Mouse (Mus musculus) forebrain, embryonic 14.5 days (tissue): Measurements from ENCODE around the gene Pitpnc1. TPM values are rescaled to one million over a fixed set of nuclear protein-coding genes. Genes with fewer than 3 reads are reported as not detected.

Experiments used
- ATAC-seq: fragments of 200-750 bp; cut with Nextera tagmentation; 2 replicates; pipeline ENCODE4 v1.8.0; 2017; ENCODE audit warnings: mild to moderate bottlenecking, moderate library complexity
- DNase-seq: peaks from one replicate; pipeline ENCODE4 v3.0.0-alpha.2; 2015; ENCODE audit warnings: low spot score
- H3K27ac ChIP-seq: fragments of 300-500 bp; sonication (generic); 2 replicates; pipeline ENCODE4 v1.5.1; 2014; ENCODE audit warnings: low read depth, mild to moderate bottlenecking, control low read depth, low read length, moderate library complexity
- H3K27me3 ChIP-seq: fragments of 300-500 bp; sonication (generic); replicated peaks from 2 replicates; pipeline ENCODE4 v1.6.1; 2014; ENCODE audit warnings: low read length, control low read depth, mixed read lengths; ENCODE audit not compliant: control insufficient read depth, insufficient read depth
- H3K36me3 ChIP-seq: fragments of 300-500 bp; sonication (generic); 2 replicates; pipeline ENCODE4 v1.6.1; 2014; ENCODE audit warnings: low read length, control low read depth; ENCODE audit not compliant: control insufficient read depth, insufficient read depth
- H3K4me1 ChIP-seq: fragments of 300-500 bp; sonication (generic); 2 replicates; pipeline ENCODE4 v1.6.1; 2014; ENCODE audit warnings: antibody characterized with exemption, low read length, control low read depth; ENCODE audit not compliant: control insufficient read depth, insufficient read depth
- H3K4me2 ChIP-seq: fragments of 300-500 bp; sonication (generic); 2 replicates; pipeline ENCODE4 v1.6.1; 2014; ENCODE audit warnings: mild to moderate bottlenecking, control low read depth, low read length
- H3K4me3 ChIP-seq: fragments of 300-500 bp; sonication (generic); 2 replicates; pipeline ENCODE4 v1.5.1; 2014; ENCODE audit warnings: low read depth, low read length, control low read depth
- H3K9ac ChIP-seq: fragments of 300-500 bp; sonication (generic); 2 replicates; pipeline ENCODE4 v1.6.1; 2014; ENCODE audit warnings: mild to moderate bottlenecking, low read length, control low read depth, moderate library complexity
- H3K9me3 ChIP-seq: fragments of 300-500 bp; sonication (generic); replicated peaks from 2 replicates; pipeline ENCODE4 v1.6.1; 2016; ENCODE audit warnings: low read length, control low read depth, mixed read lengths; ENCODE audit not compliant: control insufficient read depth
- WGBS: fragments of 180-500 bp; shearing (Covaris S2); extraction: QIAGEN DNeasy Blood & Tissue Kit; methylation state at CpG from one replicate; pipeline ENCODE4 v1.1.7; 2014; 5-methylcytosine and 5-hydroxymethylcytosine counted together
- polyA plus RNA-seq: library from polyadenylated mRNA; unstranded; fragments of >200 nt; fragmentation: Nextera tagmentation; extraction: Ambion mirVana; gene quantifications from 2 replicates; pipeline ENCODE4 v1.2.1, GENCODE M21; 2014

Pitpnc1 gene
- polyA plus RNA-seq, 1 experiment from 2014 or later, result 31.4 TPM

- H3K4me1 ChIP-seq, result peaks cover 49% of the 10 kb centered on the region
- H3K9ac ChIP-seq, result peak overlapping the region; percentile 37; the same call in 1 of the 2 replicates
- H3K27me3 ChIP-seq, result no peaks in the 10 kb centered on the region
- peak overlapping the region; percentile 87 for H3K27ac ChIP-seq
- 19% methylated on average over 14 of the region's 14 CpGs for WGBS
- H3K4me3 ChIP-seq, result no peak overlapping the region
- peak overlapping the region; percentile 42; the same call in 1 of the 2 replicates for H3K4me2 ChIP-seq
- no peaks in the 10 kb centered on the region for H3K9me3 ChIP-seq
- peak; percentile 17; the same call in 1 of the 2 replicates for ATAC-seq
- H3K36me3 ChIP-seq, result no peaks in the 10 kb centered on the region
- no peak for DNase-seq
These were observed 53.4 kb downstream of the Pitpnc1 start for GRCm38 (mm10) chr11:107417041-107417583.

- peak overlapping the region; percentile 58; the same call in 1 of the 2 replicates for H3K9ac ChIP-seq
- H3K36me3 ChIP-seq, result no peaks in the 10 kb centered on the region
- H3K9me3 ChIP-seq, result no peaks in the 10 kb centered on the region
- peak overlapping the region; percentile 42 for H3K4me2 ChIP-seq
- no peak overlapping the region for H3K4me3 ChIP-seq
- H3K4me1 ChIP-seq, result peaks cover 50% of the 10 kb centered on the region
- peak; percentile 89 for DNase-seq
- peak; percentile 54 for ATAC-seq
- no peaks in the 10 kb centered on the region for H3K27me3 ChIP-seq
- WGBS, result 1% methylated on average over 4 of the region's 4 CpGs
- H3K27ac ChIP-seq, result peak overlapping the region; percentile 90
These were observed 54.0 kb downstream of the Pitpnc1 start for GRCm38 (mm10) chr11:107416561-107416926.

GRCm38 (mm10) chr11:107415901-107416560, 54.5 kb downstream of the Pitpnc1 start:
- Histone ChIP-seq H3K27ac (peak overlapping the region; percentile 90), H3K36me3 (no peaks in the 10 kb centered on the region), H3K27me3 (no peaks in the 10 kb centered on the region), H3K9ac (peak overlapping the region; percentile 58; the same call in 1 of the 2 replicates), H3K4me2 (peak overlapping the region; percentile 42), H3K4me3 (no peak overlapping the region), H3K4me1 (peaks cover 51% of the 10 kb centered on the region), H3K9me3 (no peaks in the 10 kb centered on the region)
- DNase-seq (no peak), ATAC-seq (no peak)
- WGBS, result 13% methylated on average over 10 of the region's 10 CpGs

GRCm38 (mm10) chr11:107414996-107415747, 55.3 kb downstream of the Pitpnc1 start:
- Histone ChIP-seq H3K9me3 (no peaks in the 10 kb centered on the region), H3K4me3 (no peak overlapping the region), H3K36me3 (no peaks in the 10 kb centered on the region), H3K4me1 (peaks cover 51% of the 10 kb centered on the region), H3K4me2 (peak overlapping the region; percentile 2; the same call in 1 of the 2 replicates), H3K27me3 (no peaks in the 10 kb centered on the region), H3K9ac (peak overlapping the region; percentile 10; the same call in 1 of the 2 replicates), H3K27ac (peak overlapping the region; percentile 90)
- 33% methylated on average over 11 of the region's 11 CpGs for WGBS
- no peak for DNase-seq
- ATAC-seq, result no peak

- peaks cover 47% of the 10 kb centered on the region for H3K4me1 ChIP-seq
These were observed 57.2 kb downstream of the Pitpnc1 start for GRCm38 (mm10) chr11:107413251-107413655.

GRCm38 (mm10) chr11:107412128-107412527, 58.4 kb downstream of the Pitpnc1 start:
- WGBS, result 62% methylated on average over 4 of the region's 4 CpGs
- Histone ChIP-seq H3K9ac (no peak overlapping the region), H3K4me1 (peaks cover 44% of the 10 kb centered on the region), H3K27me3 (no peaks in the 10 kb centered on the region), H3K4me2 (no peak overlapping the region), H3K36me3 (no peaks in the 10 kb centered on the region), H3K27ac (peak overlapping the region; percentile 90; the same call in 1 of the 2 replicates), H3K4me3 (no peak overlapping the region), H3K9me3 (no peaks in the 10 kb centered on the region)
- DNase-seq (no peak), ATAC-seq (no peak)

More at GRCm38 (mm10) chr11:107413251-107413655, 57.2 kb downstream of the Pitpnc1 start:
- peak; percentile 82 for ATAC-seq
- DNase-seq, result peak; percentile 89
- WGBS, result under 1% methylated on average over 14 of the region's 14 CpGs
- Histone ChIP-seq H3K4me3 (peak overlapping the region; percentile 24), H3K27ac (peak overlapping the region; percentile 90), H3K9me3 (no peaks in the 10 kb centered on the region), H3K9ac (peak overlapping the region; percentile 54), H3K4me2 (peak overlapping the region; percentile 50), H3K27me3 (no peaks in the 10 kb centered on the region), H3K36me3 (no peaks in the 10 kb centered on the region)

- no peak overlapping the region for H3K9ac ChIP-seq
- ATAC-seq (no peak), DNase-seq (no peak)
- H3K4me1 ChIP-seq, result peaks cover 40% of the 10 kb centered on the region
- H3K4me2 ChIP-seq, result no peak overlapping the region
- no peaks in the 10 kb centered on the region for H3K9me3 ChIP-seq
- H3K27me3 ChIP-seq, result no peaks in the 10 kb centered on the region
- WGBS, result 58% methylated on average over 9 of the region's 9 CpGs
- no peaks in the 10 kb centered on the region for H3K36me3 ChIP-seq
- no peak overlapping the region for H3K4me3 ChIP-seq
- H3K27ac ChIP-seq, result no peak overlapping the region
These were observed 58.9 kb downstream of the Pitpnc1 start for GRCm38 (mm10) chr11:107411576-107411975.

- ATAC-seq, result no peak
- H3K9ac ChIP-seq, result no peak overlapping the region
These were observed 59.7 kb downstream of the Pitpnc1 start for GRCm38 (mm10) chr11:107410804-107411203.

More at GRCm38 (mm10) chr11:107410804-107411203, 59.7 kb downstream of the Pitpnc1 start:
- H3K27ac ChIP-seq, result no peak overlapping the region
- 0 out of 2 replicates have a peak, but pooled peaks cover 2% of the 10 kb centered on the region for H3K9me3 ChIP-seq
- H3K36me3 ChIP-seq, result no peaks in the 10 kb centered on the region
- DNase-seq, result no peak
- peaks cover 33% of the 10 kb centered on the region for H3K4me1 ChIP-seq
- 88% methylated on average over 7 of the region's 7 CpGs for WGBS
- no peak overlapping the region for H3K4me3 ChIP-seq
- H3K4me2 ChIP-seq, result no peak overlapping the region
- H3K27me3 ChIP-seq, result no peaks in the 10 kb centered on the region
